Mouse (Mus musculus) myocyte (in vitro differentiated cells): Measurements from ENCODE around the gene Bcar3. TPM values are rescaled to one million over a fixed set of nuclear protein-coding genes. Genes with fewer than 3 reads are reported as not detected.

Source experiments
- H3K27me3 ChIP-seq: one replicate; pipeline ENCODE4 v1.6.1; 2011; ENCODE audit not compliant: control insufficient read depth, insufficient read depth, insufficient read length
- H3K36me3 ChIP-seq: one replicate; pipeline ENCODE4 v1.6.1; 2011; ENCODE audit not compliant: control insufficient read depth, insufficient read depth
- H3K4me2 ChIP-seq: one replicate; pipeline ENCODE4 v1.6.1; 2011; ENCODE audit warnings: low read depth, control low read depth
- H3K4me3 ChIP-seq: one replicate; pipeline ENCODE4 v1.5.1; 2011; ENCODE audit warnings: mild to moderate bottlenecking, control low read depth, moderate library complexity
- H3K79me2 ChIP-seq: one replicate; pipeline ENCODE4 v1.6.1; 2011; ENCODE audit not compliant: control insufficient read depth, insufficient read depth
- H3ac ChIP-seq: one replicate; pipeline ENCODE4 v1.6.1; 2011; ENCODE audit not compliant: control insufficient read depth, insufficient read length
- CEBPB ChIP-seq: IDR thresholded peaks from 2 replicates; pipeline ENCODE4 v1.6.1; 2011; ENCODE audit warnings: mild to moderate bottlenecking, moderate library complexity; ENCODE audit not compliant: poor library complexity, insufficient read depth, severe bottlenecking
- E2F4 ChIP-seq: IDR thresholded peaks from one replicate; pipeline ENCODE4 v1.6.1; 2011; ENCODE audit warnings: mild to moderate bottlenecking, control low read depth, moderate library complexity; ENCODE audit not compliant: insufficient read depth
- MAX ChIP-seq: IDR thresholded peaks from one replicate; pipeline ENCODE4 v1.6.1; 2011; ENCODE audit warnings: low read depth, mild to moderate bottlenecking, control low read depth
- MYOD1 ChIP-seq, 3 experiments: IDR thresholded peaks; one replicate each; pipeline ENCODE4 v1.6.1; 2011; ENCODE audit warnings: control low read depth in 2 of 3, low read depth in 2 of 3, mild to moderate bottlenecking in 2 of 3, moderate library complexity in 1 of 3; ENCODE audit not compliant: insufficient read length in 2 of 3, control insufficient read depth in 1 of 3
- MYOG ChIP-seq, 3 experiments: IDR thresholded peaks; one replicate each; pipeline ENCODE4 v1.6.1; 2011; ENCODE audit warnings: control low read depth in 2 of 3, low read depth in 2 of 3, mild to moderate bottlenecking in 2 of 3; ENCODE audit not compliant: insufficient read length in 2 of 3, control insufficient read depth in 1 of 3, insufficient read depth in 1 of 3
- POLR2A ChIP-seq: IDR thresholded peaks from one replicate; pipeline ENCODE4 v1.6.1; 2011; ENCODE audit warnings: low read depth, mild to moderate bottlenecking, control low read depth, moderate library complexity; ENCODE audit not compliant: insufficient read length
- POLR2AphosphoS2 ChIP-seq: IDR thresholded peaks from one replicate; pipeline ENCODE4 v1.6.1; 2011; ENCODE audit warnings: low read depth, control low read depth; ENCODE audit not compliant: insufficient read length
- REST ChIP-seq: IDR thresholded peaks from one replicate; pipeline ENCODE4 v1.6.1; 2011; ENCODE audit warnings: mild to moderate bottlenecking, control low read depth, moderate library complexity; ENCODE audit not compliant: insufficient read depth, insufficient read length
- SRF ChIP-seq: IDR thresholded peaks from one replicate; pipeline ENCODE4 v1.6.1; 2011; ENCODE audit warnings: low read depth; ENCODE audit not compliant: control insufficient read depth, insufficient read length
- TCF12 ChIP-seq: IDR thresholded peaks from one replicate; pipeline ENCODE4 v1.6.1; 2011; ENCODE audit warnings: mild to moderate bottlenecking, control low read depth; ENCODE audit not compliant: poor library complexity, insufficient read depth, severe bottlenecking
- TCF3 ChIP-seq: IDR thresholded peaks from one replicate; pipeline ENCODE4 v1.6.1; 2011; ENCODE audit warnings: low read depth, control low read depth; ENCODE audit not compliant: insufficient read length
- USF1 ChIP-seq: IDR thresholded peaks from one replicate; pipeline ENCODE4 v1.6.1; 2011; ENCODE audit warnings: low read depth, mild to moderate bottlenecking, control low read depth, moderate library complexity
- polyA plus RNA-seq: library from polyadenylated mRNA; unstranded; fragments of >200 nt; fragmentation: generic; extraction: Trizol; gene quantifications from one replicate; pipeline ENCODE4 v1.2.1, GENCODE M21; 2012; ENCODE audit warnings: missing spikeins

Gene Bcar3
- polyA plus RNA-seq, 1 experiment, result 21.4 TPM

- TF ChIP-seq MYOD1 (IDR thresholded peaks at IDR 0.05; ENCODE audit: control insufficient read depth in 1 of 3, insufficient read length in 2 of 3, low read depth in 2 of 3), result no peak
- TF ChIP-seq TCF12, result no peak
- no peak for TF ChIP-seq MAX
- TF ChIP-seq E2F4, result no peak
- TF ChIP-seq REST, result no peak
- TF ChIP-seq MYOG (IDR thresholded peaks at IDR 0.05; ENCODE audit: control insufficient read depth in 1 of 3, insufficient read depth in 1 of 3, insufficient read length in 2 of 3, low read depth in 2 of 3), result no peak
- Histone ChIP-seq H3K36me3 (no peaks in the 10 kb centered on the region), H3K79me2 (peaks cover 74% of the 10 kb centered on the region), H3K27me3 (no peaks in the 10 kb centered on the region), H3K4me2 (peak overlapping the region; percentile 67), H3K4me3 (no peak overlapping the region), H3ac (no peak overlapping the region)
These were observed 176.5 kb downstream of the Bcar3 start for GRCm38 (mm10) chr3:122470326-122471016.

GRCm38 (mm10) chr3:122471017-122471721, 177.2 kb downstream of the Bcar3 start:
- no peaks in the 10 kb centered on the region for H3K27me3 ChIP-seq
- H3K4me2 ChIP-seq, result peak overlapping the region; percentile 67
- H3ac ChIP-seq, result no peak overlapping the region
- H3K79me2 ChIP-seq, result peaks cover 72% of the 10 kb centered on the region
- no peak overlapping the region for H3K4me3 ChIP-seq
- no peak for TF ChIP-seq USF1
- peak; percentile 62 for TF ChIP-seq CEBPB
- no peak for TF ChIP-seq TCF12
- no peak for TF ChIP-seq E2F4
- TF ChIP-seq MYOD1 (IDR thresholded peaks at IDR 0.05; ENCODE audit: control insufficient read depth in 1 of 3, insufficient read length in 2 of 3, low read depth in 2 of 3), result peak in 1 of 3 experiments; percentile 46
- no peaks in the 10 kb centered on the region for H3K36me3 ChIP-seq

GRCm38 (mm10) chr3:122472412-122472811, 178.5 kb downstream of the Bcar3 start:
- Histone ChIP-seq H3K4me3 (no peak overlapping the region), H3K4me2 (no peak overlapping the region), H3K36me3 (no peaks in the 10 kb centered on the region), H3K27me3 (no peaks in the 10 kb centered on the region), H3ac (no peak overlapping the region), H3K79me2 (peaks cover 72% of the 10 kb centered on the region)
- no peak for TF ChIP-seq E2F4
- no peak for TF ChIP-seq POLR2A
- TF ChIP-seq POLR2AphosphoS2, result no peak
- no peak for TF ChIP-seq CEBPB
- no peak for TF ChIP-seq USF1

- TF ChIP-seq CEBPB (no peak), REST (no peak), SRF (no peak), POLR2A (no peak), POLR2AphosphoS2 (no peak), MYOD1 (IDR thresholded peaks at IDR 0.05; ENCODE audit: control insufficient read depth in 1 of 3, insufficient read length in 2 of 3, low read depth in 2 of 3) (no peak), USF1 (no peak)
- Histone ChIP-seq H3K27me3 (no peaks in the 10 kb centered on the region), H3K36me3 (no peaks in the 10 kb centered on the region), H3ac (no peak overlapping the region), H3K79me2 (peaks cover 75% of the 10 kb centered on the region), H3K4me3 (no peak overlapping the region), H3K4me2 (no peak overlapping the region)
These were observed 179.6 kb downstream of the Bcar3 start for GRCm38 (mm10) chr3:122473523-122474034.

GRCm38 (mm10) chr3:122474067-122474466, 180.1 kb downstream of the Bcar3 start:
- Histone ChIP-seq H3K36me3 (no peaks in the 10 kb centered on the region), H3K4me2 (no peak overlapping the region), H3K27me3 (no peaks in the 10 kb centered on the region), H3K79me2 (peaks cover 75% of the 10 kb centered on the region), H3K4me3 (no peak overlapping the region), H3ac (no peak overlapping the region)
- TF ChIP-seq CEBPB (no peak), MYOG (IDR thresholded peaks at IDR 0.05; ENCODE audit: control insufficient read depth in 1 of 3, insufficient read depth in 1 of 3, insufficient read length in 2 of 3, low read depth in 2 of 3) (no peak), POLR2A (no peak), MAX (no peak), TCF12 (no peak), MYOD1 (IDR thresholded peaks at IDR 0.05; ENCODE audit: control insufficient read depth in 1 of 3, insufficient read length in 2 of 3, low read depth in 2 of 3) (no peak), POLR2AphosphoS2 (no peak), SRF (no peak), TCF3 (no peak), REST (no peak), E2F4 (no peak), USF1 (no peak)
